8 mouse cellular contexts compared by ENCODE assay signal in genomic region chr7:30954971-30955520, GRCm38 (mm10). TPM values are rescaled to one million over a fixed set of nuclear protein-coding genes. Genes with fewer than 3 reads are reported as not detected.
DNase-seq lines count a peak whose midpoint lies in the region; ATAC-seq lines count a peak whose summit lies in the region.

No protein-coding gene starts in this region.

- WGBS in heart, embryonic 14.5 days = 92% methylated on average over 12 of the region's 12 CpGs
- WGBS in hindbrain, embryonic 11.5 days = 90% methylated on average over 12 of the region's 12 CpGs
- 93% methylated on average over 12 of the region's 12 CpGs for WGBS in midbrain, embryonic 10.5 days

- H3K36me3 ChIP-seq in heart, embryonic 14.5 days (ENCODE audit: control insufficient read depth, insufficient read depth, low read length) = peaks cover 71% of the 10 kb centered on the region
- H3K36me3 ChIP-seq in hindbrain, embryonic 11.5 days (ENCODE audit: control insufficient read depth, insufficient read depth, low read length) = peaks cover 14% of the 10 kb centered on the region
- H3K36me3 ChIP-seq in midbrain, embryonic 10.5 days = peaks cover 67% of the 10 kb centered on the region

- H3K4me2 ChIP-seq in heart, embryonic 14.5 days (ENCODE audit: low read length) = peak overlapping the region; percentile 74
- H3K4me2 ChIP-seq in hindbrain, embryonic 11.5 days (replicated peaks; ENCODE audit: low read depth, low read length) = peak overlapping the region; percentile 85

- peak overlapping the region in 1 of 2 experiments; percentile 85; a peak in 3 of 4 replicates for H3K4me3 ChIP-seq in heart, embryonic 14.5 days (ENCODE audit: control insufficient read depth in 1 of 2, insufficient read depth in 1 of 2, low read depth in 1 of 2, low read length in 2 of 2)
- H3K4me3 ChIP-seq in hindbrain, embryonic 11.5 days (ENCODE audit: low read depth, low read length) = peak overlapping the region; percentile 98
- H3K4me3 ChIP-seq in midbrain, embryonic 10.5 days = peak overlapping the region; percentile 86

- H3K27ac ChIP-seq in heart, embryonic 14.5 days (replicated peaks in 1 of 2; ENCODE audit: control insufficient read depth in 1 of 2, insufficient read depth in 1 of 2, low read depth in 2 of 2, low read length in 2 of 2) = no peak overlapping the region
- H3K27ac ChIP-seq in hindbrain, embryonic 11.5 days (ENCODE audit: low read depth, low read length) = no peak overlapping the region
- H3K27ac ChIP-seq in midbrain, embryonic 10.5 days (replicated peaks) = peak overlapping the region; percentile 99; the same call in 1 of the 2 replicates

- H3K27me3 ChIP-seq in heart, embryonic 14.5 days (ENCODE audit: control insufficient read depth, insufficient read depth, low read length) = no peaks in the 10 kb centered on the region
- H3K27me3 ChIP-seq in hindbrain, embryonic 11.5 days (ENCODE audit: control insufficient read depth, insufficient read depth, low read length) = no peaks in the 10 kb centered on the region
- H3K27me3 ChIP-seq in midbrain, embryonic 10.5 days (ENCODE audit: low read depth, poor library complexity, severe bottlenecking) = no peaks in the 10 kb centered on the region

- DNase-seq in heart, postnatal 36 days = no peak
- peak; percentile 19 for DNase-seq in brain, adult 2 months (ENCODE audit: low read depth, low spot score)
- DNase-seq in hindbrain, embryonic 11.5 days (ENCODE audit: low spot score) = no peak
- DNase-seq in midbrain, embryonic 10.5 days (ENCODE audit: low spot score) = no peak
- DNase-seq in left cerebral cortex, postnatal 14 days (ENCODE audit: low spot score in 2 of 2) = no peak
- DNase-seq in urinary bladder, postnatal 4 days (ENCODE audit: low spot score in 2 of 2) = no peak

- peak overlapping the region; percentile 99; the same call in 1 of the 2 replicates for H3K9ac ChIP-seq in heart, embryonic 14.5 days (ENCODE audit: low read length)
- no peak overlapping the region for H3K9ac ChIP-seq in hindbrain, embryonic 11.5 days (ENCODE audit: low read depth, low read length)

- H3K9me3 ChIP-seq in heart, embryonic 14.5 days (ENCODE audit: control insufficient read depth, low read length) = no peaks in the 10 kb centered on the region
- no peaks in the 10 kb centered on the region for H3K9me3 ChIP-seq in hindbrain, embryonic 11.5 days (ENCODE audit: control insufficient read depth, low read length)
- no peaks in the 10 kb centered on the region for H3K9me3 ChIP-seq in midbrain, embryonic 10.5 days (replicated peaks)

- peaks cover 11 to 19% of the 10 kb centered on the region in 2 experiments for H3K4me1 ChIP-seq in heart, embryonic 14.5 days (ENCODE audit: control insufficient read depth in 2 of 2, insufficient read depth in 2 of 2, low read length in 2 of 2)
- no peaks in the 10 kb centered on the region; the same call in 1 of the 2 replicates for H3K4me1 ChIP-seq in hindbrain, embryonic 11.5 days (replicated peaks; ENCODE audit: control insufficient read depth, insufficient read depth, low read length)
- H3K4me1 ChIP-seq in midbrain, embryonic 10.5 days = peaks cover 26% of the 10 kb centered on the region

- intact Hi-C loops in heart, postnatal 36 days (cut with DNase I) = loop anchor here (5.0 to 10.0 kb wide), 4 partner anchors 97 to 360 kb away; partner anchors contain the start of genes Fxyd7, Tmem147 and Zbtb32
- intact Hi-C loops in left cerebral cortex, postnatal 14 days (cut with DNase I) = loop anchor here (5.0 kb wide), 1 partner anchor 117 kb away; no protein-coding TSS in a partner anchor

- ATAC-seq in heart, embryonic 14.5 days (ENCODE audit: insufficient number of reproducible peaks, insufficient read depth, low FRiP score, low read depth) = no peak
- no peak for ATAC-seq in hindbrain, embryonic 11.5 days (ENCODE audit: low FRiP score)
- ATAC-seq in erythroid progenitor cell, adult 5-6 weeks (replicated peaks; ENCODE audit: low FRiP score, poor library complexity, severe bottlenecking) = no peak

RNA-seq across cellular contexts. Expression of gene Usf2, which starts 1.6 kb away (rescaled TPM):
- 17.2 and 19.6 TPM in 2 replicates for polyA plus RNA-seq in heart, embryonic 14.5 days (2014; fragmentation: Nextera tagmentation; extraction: Ambion mirVana)
- 100 to 1,000 TPM; 107 to 112 TPM for total RNA-seq in heart, postnatal 36 days (2021)
- polyA plus RNA-seq in hindbrain, embryonic 11.5 days (2014; fragmentation: Nextera tagmentation; extraction: Ambion mirVana) = 23.5 and 25.4 TPM in 2 replicates
- 22.6 and 23.5 TPM in 2 replicates for polyA plus RNA-seq in midbrain, embryonic 10.5 days (2016; fragmentation: Nextera tagmentation; extraction: Ambion mirVana)
- total RNA-seq in erythroid progenitor cell, adult 5-6 weeks (2015; ENCODE audit: low replicate concordance) = 75.9 and 78.6 TPM in 2 replicates
- 121 and 139 TPM in 2 replicates for total RNA-seq in erythroid progenitor cell, adult 5-6 weeks (2017; ENCODE audit: low replicate concordance)
- 100 to 1,000 TPM; 113 to 115 TPM for total RNA-seq in left cerebral cortex, postnatal 14 days (2021)

RNA-seq across cellular contexts. Expression of gene Hamp, which starts 11.2 kb away (rescaled TPM):
- polyA plus RNA-seq in heart, embryonic 14.5 days (2014; fragmentation: Nextera tagmentation; extraction: Ambion mirVana) = not detected in 2 replicates
- total RNA-seq in heart, postnatal 36 days (2021) = 10 to 100 TPM; 20.2 to 36.3 TPM
- polyA plus RNA-seq in hindbrain, embryonic 11.5 days (2014; fragmentation: Nextera tagmentation; extraction: Ambion mirVana) = not detected in 2 replicates
- polyA plus RNA-seq in midbrain, embryonic 10.5 days (2016; fragmentation: Nextera tagmentation; extraction: Ambion mirVana) = not detected in 2 replicates
- not detected in 2 replicates for total RNA-seq in erythroid progenitor cell, adult 5-6 weeks (2015; ENCODE audit: low replicate concordance)
- total RNA-seq in erythroid progenitor cell, adult 5-6 weeks (2017; ENCODE audit: low replicate concordance) = not detected in 2 replicates
- not detected for total RNA-seq in left cerebral cortex, postnatal 14 days (2021)

RNA-seq across cellular contexts. Expression of gene Lsr, which starts 18.2 kb away (rescaled TPM):
- 6.1 and 6.7 TPM in 2 replicates for polyA plus RNA-seq in heart, embryonic 14.5 days (2014; fragmentation: Nextera tagmentation; extraction: Ambion mirVana)
- 1 to 10 TPM; 3.7 to 5.1 TPM for total RNA-seq in heart, postnatal 36 days (2021)
- polyA plus RNA-seq in hindbrain, embryonic 11.5 days (2014; fragmentation: Nextera tagmentation; extraction: Ambion mirVana) = 12.8 and 13.4 TPM in 2 replicates
- polyA plus RNA-seq in midbrain, embryonic 10.5 days (2016; fragmentation: Nextera tagmentation; extraction: Ambion mirVana) = 22.0 and 25.3 TPM in 2 replicates
- not detected in 2 replicates for total RNA-seq in erythroid progenitor cell, adult 5-6 weeks (2015; ENCODE audit: low replicate concordance)
- total RNA-seq in erythroid progenitor cell, adult 5-6 weeks (2017; ENCODE audit: low replicate concordance) = 1.0 TPM in 1 of 2 replicates, not detected in the other
- 10 to 100 TPM; 11.9 to 13.0 TPM for total RNA-seq in left cerebral cortex, postnatal 14 days (2021)

RNA-seq across cellular contexts. Expression of gene Fam187b, which starts 18.5 kb away (rescaled TPM):
- polyA plus RNA-seq in heart, embryonic 14.5 days (2014; fragmentation: Nextera tagmentation; extraction: Ambion mirVana) = 0.30 and 0.89 TPM in 2 replicates
- total RNA-seq in heart, postnatal 36 days (2021) = under 1 TPM in 1 of 2 experiments, not detected in 1; 0.17 TPM
- polyA plus RNA-seq in hindbrain, embryonic 11.5 days (2014; fragmentation: Nextera tagmentation; extraction: Ambion mirVana) = 0.59 and 1.1 TPM in 2 replicates
- 0.71 and 0.91 TPM in 2 replicates for polyA plus RNA-seq in midbrain, embryonic 10.5 days (2016; fragmentation: Nextera tagmentation; extraction: Ambion mirVana)
- not detected in 2 replicates for total RNA-seq in erythroid progenitor cell, adult 5-6 weeks (2015; ENCODE audit: low replicate concordance)
- total RNA-seq in erythroid progenitor cell, adult 5-6 weeks (2017; ENCODE audit: low replicate concordance) = not detected in 2 replicates
- under 1 TPM; 0.18 to 0.27 TPM for total RNA-seq in left cerebral cortex, postnatal 14 days (2021)

RNA-seq across cellular contexts. Expression of gene Hamp2, which starts 30.6 kb away (rescaled TPM):
- polyA plus RNA-seq in heart, embryonic 14.5 days (2014; fragmentation: Nextera tagmentation; extraction: Ambion mirVana) = not detected in 2 replicates
- total RNA-seq in heart, postnatal 36 days (2021) = 1 to 10 TPM; 2.9 to 4.6 TPM
- not detected in 2 replicates for polyA plus RNA-seq in hindbrain, embryonic 11.5 days (2014; fragmentation: Nextera tagmentation; extraction: Ambion mirVana)
- not detected in 2 replicates for polyA plus RNA-seq in midbrain, embryonic 10.5 days (2016; fragmentation: Nextera tagmentation; extraction: Ambion mirVana)
- not detected in 2 replicates for total RNA-seq in erythroid progenitor cell, adult 5-6 weeks (2015; ENCODE audit: low replicate concordance)
- not detected in 2 replicates for total RNA-seq in erythroid progenitor cell, adult 5-6 weeks (2017; ENCODE audit: low replicate concordance)
- total RNA-seq in left cerebral cortex, postnatal 14 days (2021) = not detected

Comparison
In these comparisons a context has a peak if more than half of its experiments do, and no peak if none do; other contexts are left out.
1. RNA of gene Hamp, which starts 11.2 kb away (total RNA-seq): 20.2 to 36.3 TPM in heart, postnatal 36 days; not detected in erythroid progenitor cell, adult 5-6 weeks and not detected in left cerebral cortex, postnatal 14 days; every median in the first group is over 10 times any median in the second.